Mouse (Mus musculus): ENCODE measurements at regions not wholly inside any gene's neighbourhood (a gene's known extent, or its start where the extent isn't known, plus 50 kb on each side); places are given as distances from the start of the nearest gene placed in this dataset.

- Histone ChIP-seq H3K4me3 (replicated peaks) (no peak overlapping the region), H3K4me1 (replicated peaks) (no peaks in the 10 kb centered on the region), H3K9me3 (replicated peaks) (no peaks in the 10 kb centered on the region), H3K9ac (no peak overlapping the region), H3K4me2 (no peak overlapping the region), H3K36me3 (no peaks in the 10 kb centered on the region), H3K27ac (no peak overlapping the region), H3K27me3 (no peaks in the 10 kb centered on the region)
- ATAC-seq (ENCODE audit: low read depth) (no peak), DNase-seq (no peak)
- WGBS (ENCODE audit: insufficient replicate concordance): 66% methylated on average over 2 of the region's 2 CpGs
Observed at GRCm38 (mm10) chr12:74677835-74678234, 361.6 kb upstream of the Gm11042 start.

- no peak for DNase-seq
- Histone ChIP-seq H3K9me3 (replicated peaks) (no peaks in the 10 kb centered on the region), H3K4me2 (no peak overlapping the region), H3K4me3 (replicated peaks) (no peak overlapping the region), H3K27me3 (no peaks in the 10 kb centered on the region), H3K4me1 (replicated peaks) (no peaks in the 10 kb centered on the region), H3K9ac (no peak overlapping the region), H3K27ac (no peak overlapping the region), H3K36me3 (no peaks in the 10 kb centered on the region)
- no peak for ATAC-seq (ENCODE audit: low read depth)
Observed at GRCm38 (mm10) chr12:74658406-74658805, 342.2 kb upstream of the Gm11042 start.

- Histone ChIP-seq H3K36me3 (no peaks in the 10 kb centered on the region), H3K4me1 (replicated peaks) (no peaks in the 10 kb centered on the region), H3K4me3 (replicated peaks) (no peak overlapping the region), H3K27me3 (no peaks in the 10 kb centered on the region), H3K9ac (no peak overlapping the region), H3K4me2 (no peak overlapping the region), H3K9me3 (replicated peaks) (no peaks in the 10 kb centered on the region), H3K27ac (no peak overlapping the region)
- WGBS (ENCODE audit: insufficient replicate concordance): 51% methylated on average over 2 of the region's 2 CpGs
- DNase-seq (no peak), ATAC-seq (ENCODE audit: low read depth) (no peak)
Observed at GRCm38 (mm10) chr12:74657036-74657648, 340.9 kb upstream of the Gm11042 start.

- Histone ChIP-seq H3K36me3 (no peaks in the 10 kb centered on the region), H3K4me2 (no peak overlapping the region), H3K4me1 (replicated peaks) (no peaks in the 10 kb centered on the region), H3K9me3 (replicated peaks) (no peaks in the 10 kb centered on the region), H3K27me3 (no peaks in the 10 kb centered on the region), H3K4me3 (replicated peaks) (no peak overlapping the region), H3K9ac (no peak overlapping the region), H3K27ac (no peak overlapping the region)
- no peak for ATAC-seq (ENCODE audit: low read depth)
- DNase-seq: no peak
- WGBS (ENCODE audit: insufficient replicate concordance): 39% methylated on average over 1 of the region's 1 CpGs
Observed at GRCm38 (mm10) chr12:74651256-74651655, 335.1 kb upstream of the Gm11042 start.

- Histone ChIP-seq H3K9me3 (replicated peaks) (no peaks in the 10 kb centered on the region), H3K27ac (no peak overlapping the region), H3K4me3 (replicated peaks) (no peak overlapping the region), H3K27me3 (no peaks in the 10 kb centered on the region), H3K9ac (no peak overlapping the region), H3K4me2 (no peak overlapping the region), H3K4me1 (replicated peaks) (no peaks in the 10 kb centered on the region), H3K36me3 (no peaks in the 10 kb centered on the region)
- no peak for DNase-seq
- WGBS (ENCODE audit: insufficient replicate concordance): 63% methylated on average over 2 of the region's 2 CpGs
- no peak for ATAC-seq (ENCODE audit: low read depth)
Observed at GRCm38 (mm10) chr12:74632827-74633226, 316.6 kb upstream of the Gm11042 start.

- ATAC-seq (ENCODE audit: low read depth) (no peak), DNase-seq (no peak)
- Histone ChIP-seq H3K4me3 (replicated peaks) (no peak overlapping the region), H3K4me1 (replicated peaks) (no peaks in the 10 kb centered on the region), H3K9ac (no peak overlapping the region), H3K9me3 (replicated peaks) (no peaks in the 10 kb centered on the region), H3K27me3 (no peaks in the 10 kb centered on the region), H3K36me3 (no peaks in the 10 kb centered on the region), H3K4me2 (no peak overlapping the region), H3K27ac (no peak overlapping the region)
- WGBS (ENCODE audit: insufficient replicate concordance): 35% methylated on average over 2 of the region's 2 CpGs
Observed at GRCm38 (mm10) chr12:74595208-74595607, 279.0 kb upstream of the Gm11042 start.

- WGBS (ENCODE audit: insufficient replicate concordance): 14% methylated on average over 2 of the region's 2 CpGs
- Histone ChIP-seq H3K27me3 (no peaks in the 10 kb centered on the region), H3K4me2 (no peak overlapping the region), H3K4me3 (replicated peaks) (no peak overlapping the region), H3K36me3 (no peaks in the 10 kb centered on the region), H3K9ac (no peak overlapping the region), H3K27ac (no peak overlapping the region), H3K4me1 (replicated peaks) (no peaks in the 10 kb centered on the region), H3K9me3 (replicated peaks) (no peaks in the 10 kb centered on the region)
- ATAC-seq (ENCODE audit: low read depth): no peak
- no peak for DNase-seq
Observed at GRCm38 (mm10) chr12:74554599-74554998, 238.4 kb upstream of the Gm11042 start.

GRCm38 (mm10) chr12:74544172-74544571 lies 228.0 kb upstream of the Gm11042 start:
- WGBS (ENCODE audit: insufficient replicate concordance): 57% methylated on average over 2 of the region's 2 CpGs
- ATAC-seq (ENCODE audit: low read depth) (no peak), DNase-seq (no peak)
- H3K4me1 ChIP-seq (replicated peaks): no peaks in the 10 kb centered on the region
- 0 out of 2 replicates have a peak, but pooled peaks cover 4% of the 10 kb centered on the region for H3K9me3 ChIP-seq (replicated peaks)
- no peak overlapping the region for H3K9ac ChIP-seq
- H3K27ac ChIP-seq: no peak overlapping the region
- H3K4me2 ChIP-seq: no peak overlapping the region
- H3K4me3 ChIP-seq (replicated peaks): no peak overlapping the region
- H3K27me3 ChIP-seq: no peaks in the 10 kb centered on the region
- no peaks in the 10 kb centered on the region for H3K36me3 ChIP-seq

- no peaks in the 10 kb centered on the region for H3K27me3 ChIP-seq
- 71% methylated on average over 2 of the region's 2 CpGs for WGBS (ENCODE audit: insufficient replicate concordance)
- H3K4me2 ChIP-seq: no peak overlapping the region
- H3K9ac ChIP-seq: no peak overlapping the region
- H3K4me1 ChIP-seq (replicated peaks): no peaks in the 10 kb centered on the region
- ATAC-seq (ENCODE audit: low read depth) (no peak), DNase-seq (no peak)
- no peaks in the 10 kb centered on the region for H3K36me3 ChIP-seq
- H3K27ac ChIP-seq: no peak overlapping the region
- no peaks in the 10 kb centered on the region for H3K9me3 ChIP-seq (replicated peaks)
- no peak overlapping the region for H3K4me3 ChIP-seq (replicated peaks)
Observed at GRCm38 (mm10) chr12:74534882-74535281, 218.7 kb upstream of the Gm11042 start.

- H3K9me3 ChIP-seq (replicated peaks): no peaks in the 10 kb centered on the region
- ATAC-seq (ENCODE audit: low read depth) (no peak), DNase-seq (no peak)
- H3K36me3 ChIP-seq: no peaks in the 10 kb centered on the region
- H3K4me3 ChIP-seq (replicated peaks): no peak overlapping the region
- H3K27ac ChIP-seq: no peak overlapping the region
- no peak overlapping the region for H3K9ac ChIP-seq
- H3K4me1 ChIP-seq (replicated peaks): no peaks in the 10 kb centered on the region
- H3K4me2 ChIP-seq: no peak overlapping the region
- H3K27me3 ChIP-seq: no peaks in the 10 kb centered on the region
- 67% methylated on average over 5 of the region's 5 CpGs for WGBS (ENCODE audit: insufficient replicate concordance)
Observed at GRCm38 (mm10) chr12:74528983-74529566, 212.9 kb upstream of the Gm11042 start.

- no peak for DNase-seq
- no peaks in the 10 kb centered on the region for H3K4me1 ChIP-seq (replicated peaks)
- H3K4me2 ChIP-seq: no peak overlapping the region
- ATAC-seq (ENCODE audit: low read depth): no peak
- H3K9ac ChIP-seq: no peak overlapping the region
- no peak overlapping the region for H3K4me3 ChIP-seq (replicated peaks)
- WGBS (ENCODE audit: insufficient replicate concordance): 46% methylated on average over 2 of the region's 2 CpGs
- H3K27ac ChIP-seq: no peak overlapping the region
- no peaks in the 10 kb centered on the region for H3K27me3 ChIP-seq
- no peaks in the 10 kb centered on the region for H3K36me3 ChIP-seq
- no peaks in the 10 kb centered on the region for H3K9me3 ChIP-seq (replicated peaks)
Observed at GRCm38 (mm10) chr12:74527190-74527621, 211.0 kb upstream of the Gm11042 start.

- ATAC-seq (ENCODE audit: low read depth) (no peak), DNase-seq (no peak)
- Histone ChIP-seq H3K4me3 (replicated peaks) (no peak overlapping the region), H3K9ac (no peak overlapping the region), H3K36me3 (no peaks in the 10 kb centered on the region), H3K4me2 (no peak overlapping the region), H3K27ac (no peak overlapping the region), H3K27me3 (no peaks in the 10 kb centered on the region), H3K4me1 (replicated peaks) (no peaks in the 10 kb centered on the region), H3K9me3 (replicated peaks) (no peaks in the 10 kb centered on the region)
Observed at GRCm38 (mm10) chr12:74523988-74524387, 207.8 kb upstream of the Gm11042 start.

Data from liver, embryonic 13.5 days (tissue).